Comparison of ENCODE assay signal across 8 mouse cellular contexts in the genomic region with DNA sequence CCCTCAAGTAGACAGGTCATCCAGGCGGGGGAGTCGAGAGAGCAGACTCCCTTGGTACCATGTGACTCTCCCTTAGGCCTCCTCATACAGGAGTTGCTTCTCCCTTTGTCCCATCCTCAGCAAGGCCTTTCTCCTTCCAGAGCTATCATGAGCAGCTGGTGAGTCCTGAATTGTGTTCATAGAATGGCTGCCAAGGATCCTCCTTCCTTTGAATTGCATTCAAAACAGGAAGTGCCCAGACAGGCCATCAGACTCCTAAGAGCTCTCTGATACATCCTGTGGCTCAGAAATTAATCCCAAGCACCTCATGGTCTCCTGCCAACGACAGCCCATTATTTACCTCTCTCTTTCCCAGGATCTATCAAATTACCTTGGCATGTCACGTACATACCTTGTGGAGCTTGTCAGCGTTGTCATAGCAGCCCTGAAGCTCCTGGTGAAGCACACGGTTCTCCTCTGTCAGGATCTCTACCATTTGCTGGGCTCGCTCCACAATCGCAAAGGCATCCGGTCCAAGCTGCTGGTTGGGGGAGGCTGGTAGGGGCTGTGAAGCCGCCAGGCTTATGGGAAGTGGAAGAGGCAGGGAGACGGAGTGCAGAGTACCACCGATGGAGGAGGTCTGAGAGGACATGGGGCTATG.
A peak's percentile ranks its signal among the peaks of the same experiment; 100 is the strongest.
DNase-seq lines count a peak whose midpoint lies in the region; ATAC-seq lines count a peak whose summit lies in the region.

No protein-coding gene starts in this region.

- ATAC-seq in embryonic facial prominence, embryonic 15.5 days (ENCODE audit: insufficient number of reproducible peaks, low FRiP score, low TSS enrichment, low read depth) = peak; percentile 62; the same call in 1 of the 2 replicates

- H3K27me3 ChIP-seq in embryonic facial prominence, embryonic 15.5 days = no peaks in the 10 kb centered on the region

- no peak overlapping the region for H3K9ac ChIP-seq in embryonic facial prominence, embryonic 15.5 days

- H3K4me1 ChIP-seq in embryonic facial prominence, embryonic 15.5 days = peaks cover 4% of the 10 kb centered on the region

- H3K36me3 ChIP-seq in embryonic facial prominence, embryonic 15.5 days = peaks cover 48% of the 10 kb centered on the region

- H3K9me3 ChIP-seq in embryonic facial prominence, embryonic 15.5 days (replicated peaks) = no peaks in the 10 kb centered on the region

- no peak overlapping the region for H3K4me2 ChIP-seq in embryonic facial prominence, embryonic 15.5 days (replicated peaks)

- no peak overlapping the region for H3K4me3 ChIP-seq in embryonic facial prominence, embryonic 15.5 days (replicated peaks)

- DNase-seq in layer of hippocampus, postnatal 14 days (ENCODE audit: low spot score in 2 of 2) = peak; percentile 22 to 23
- no peak for DNase-seq in layer of hippocampus, adult 9-10 months (ENCODE audit: low spot score)
- DNase-seq in kidney, postnatal 10 days = peak; percentile 47
- peak; percentile 22 for DNase-seq in skeletal muscle tissue, adult 2 months (ENCODE audit: low read depth, low spot score)
- DNase-seq in thymus, postnatal 14 days = no peak
- DNase-seq in embryo, embryonic 10.5 days (ENCODE audit: low spot score) = no peak
- DNase-seq in adrenal gland, postnatal 4 days (ENCODE audit: low spot score in 2 of 2) = no peak

- WGBS in embryonic facial prominence, embryonic 15.5 days = 64% methylated on average over 12 of the region's 12 CpGs

- peak overlapping the region; percentile 39; the same call in 1 of the 2 replicates for H3K27ac ChIP-seq in embryonic facial prominence, embryonic 15.5 days (replicated peaks)

Comparison
In these comparisons a context has a peak if more than half of its experiments do, and no peak if none do; other contexts are left out.
1. DNase-seq: peak in layer of hippocampus, postnatal 14 days (2 of 2), kidney, postnatal 10 days (single experiment) and skeletal muscle tissue, adult 2 months (single experiment); none in layer of hippocampus, adult 9-10 months (single experiment), thymus, postnatal 14 days (single experiment), embryo, embryonic 10.5 days (single experiment) and adrenal gland, postnatal 4 days (0 of 2).